Mouse (Mus musculus) kidney, embryonic 15.5 days (tissue): ENCODE results near the gene Cdc42ep1. TPM values are rescaled to one million over a fixed set of nuclear protein-coding genes. Genes with fewer than 3 reads are reported as not detected.
A peak's percentile ranks its signal among the peaks of the same experiment; 100 is the strongest.

ENCODE experiments used
- ATAC-seq: fragments of 200-750 bp; cut with Nextera tagmentation; replicated peaks from 2 replicates; pipeline ENCODE4 v1.8.0; 2017; ENCODE audit warnings: moderate TSS enrichment; ENCODE audit not compliant: low FRiP score
- H3K27ac ChIP-seq: fragments of 300-500 bp; sonication (generic); 2 replicates; pipeline ENCODE4 v1.5.1; 2015; ENCODE audit warnings: mild to moderate bottlenecking, inconsistent platforms
- H3K27me3 ChIP-seq: fragments of 300-500 bp; sonication (generic); 2 replicates; pipeline ENCODE4 v1.6.1; 2015; ENCODE audit warnings: inconsistent platforms
- H3K36me3 ChIP-seq: fragments of 300-500 bp; sonication (generic); 2 replicates; pipeline ENCODE4 v1.6.1; 2015; ENCODE audit warnings: inconsistent platforms
- H3K4me1 ChIP-seq: fragments of 300-500 bp; sonication (generic); 2 replicates; pipeline ENCODE4 v1.6.1; 2015; ENCODE audit warnings: inconsistent platforms
- H3K4me2 ChIP-seq: fragments of 300-500 bp; sonication (generic); 2 replicates; pipeline ENCODE4 v1.6.1; 2015; ENCODE audit warnings: moderate library complexity, mild to moderate bottlenecking, inconsistent platforms
- H3K4me3 ChIP-seq: fragments of 300-500 bp; sonication (generic); replicated peaks from 2 replicates; pipeline ENCODE4 v1.5.1; 2015; ENCODE audit warnings: mild to moderate bottlenecking, inconsistent platforms
- H3K9ac ChIP-seq: fragments of 300-500 bp; sonication (generic); 2 replicates; pipeline ENCODE4 v1.6.1; 2015; ENCODE audit warnings: mild to moderate bottlenecking, inconsistent platforms
- H3K9me3 ChIP-seq: fragments of 300-500 bp; sonication (generic); replicated peaks from 2 replicates; pipeline ENCODE4 v1.6.1; 2016; ENCODE audit warnings: inconsistent platforms
- WGBS: fragments of 180-500 bp; shearing (Covaris S2); methylation state at CpG from one replicate; pipeline ENCODE4 v1.1.7; 2015; ENCODE audit warnings: mixed read lengths; 5-methylcytosine and 5-hydroxymethylcytosine counted together
- polyA plus RNA-seq: library from polyadenylated mRNA; unstranded; fragments of >200 nt; fragmentation: Nextera tagmentation; extraction: Ambion mirVana; gene quantifications from 2 replicates; pipeline ENCODE4 v1.2.1, GENCODE M21; 2015

The Cdc42ep1 gene
- polyA plus RNA-seq, 1 experiment from 2014 or later: 51.1 TPM

DNA sequence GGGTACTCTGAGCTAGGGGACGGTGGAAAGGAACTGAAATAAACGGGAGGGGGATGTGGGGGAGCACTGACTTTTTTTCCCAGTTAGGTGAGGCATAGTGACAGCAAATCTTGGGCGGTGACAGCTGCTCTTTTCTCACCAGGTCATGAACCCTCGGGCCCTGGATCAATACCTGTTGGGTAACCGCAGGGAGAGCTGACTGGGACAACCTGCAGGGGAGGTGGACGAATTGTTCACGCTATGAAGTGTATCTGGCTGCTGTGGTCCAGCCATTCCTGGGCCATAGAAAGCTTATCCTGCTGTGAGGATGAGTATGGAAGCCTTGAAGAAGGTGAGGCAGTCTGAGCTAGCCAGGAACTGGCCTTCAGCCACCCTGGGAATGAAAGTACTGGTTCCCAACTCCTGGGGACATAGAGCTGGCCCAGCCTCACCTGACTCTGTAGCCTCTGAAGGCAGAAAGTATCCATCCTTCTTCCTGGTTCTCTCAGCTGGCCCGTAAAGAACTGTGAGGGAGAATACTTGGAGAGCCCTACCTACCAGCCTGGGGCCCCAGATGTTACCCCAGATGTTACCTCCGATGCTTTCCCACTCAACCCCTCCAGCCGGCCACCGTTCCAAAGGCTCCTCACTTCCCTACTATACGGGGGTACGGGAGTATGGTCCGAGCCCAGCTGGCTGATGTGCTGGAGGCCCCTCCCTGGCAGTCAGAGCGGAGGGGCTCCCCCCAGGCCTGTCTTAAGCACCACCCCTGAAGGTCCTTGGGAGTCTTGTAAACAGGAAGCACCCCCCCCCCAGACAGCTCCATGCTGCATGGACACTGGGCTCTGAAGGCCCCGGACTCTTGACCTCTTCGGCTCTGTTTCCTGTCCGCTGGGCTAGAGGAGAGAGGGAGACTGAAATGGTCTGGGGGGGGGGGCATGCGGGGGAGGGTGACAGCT is 10.4 kb upstream of the Cdc42ep1 start:
- Histone ChIP-seq H3K27me3 (peaks cover 15% of the 10 kb centered on the region), H3K4me3 (peak overlapping the region; percentile 15; the same call in 1 of the 2 replicates), H3K9me3 (no peaks in the 10 kb centered on the region), H3K27ac (peak overlapping the region; percentile 97), H3K36me3 (no peaks in the 10 kb centered on the region), H3K9ac (peak overlapping the region; percentile 36; the same call in 1 of the 2 replicates), H3K4me2 (peak overlapping the region; percentile 27), H3K4me1 (peaks cover 75% of the 10 kb centered on the region)
- peak; percentile 69 for ATAC-seq
- 34% methylated on average over 19 of the region's 19 CpGs for WGBS

GRCm38 (mm10) chr15:78832701-78833123 is 9.7 kb upstream of the Cdc42ep1 start:
- whole genome bisulfite sequencing: 12% methylated on average over 14 of the region's 14 CpGs
- H3K9ac ChIP-seq: peak overlapping the region; percentile 44

DNA sequence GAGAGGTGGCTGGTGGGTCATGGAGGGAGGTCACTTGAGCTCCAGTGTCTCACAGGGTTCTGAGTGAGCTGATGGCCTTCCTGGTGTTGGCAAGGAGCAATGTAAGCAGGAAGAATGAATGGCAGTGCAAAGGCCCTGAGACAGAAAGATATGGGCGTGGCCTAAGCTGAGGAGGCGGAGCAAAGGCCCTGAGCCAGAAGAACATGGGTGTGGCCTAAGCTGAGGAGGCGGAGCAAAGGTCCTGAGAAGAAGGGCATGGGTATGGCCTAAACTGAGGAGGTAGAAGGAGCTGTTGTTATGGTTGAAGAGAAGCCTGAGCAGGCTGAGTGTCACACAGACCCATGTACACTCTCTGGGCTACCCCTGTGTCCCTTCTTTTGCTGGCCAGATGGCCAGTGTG is 8.8 kb upstream of the Cdc42ep1 start:
- H3K9ac ChIP-seq: no peak overlapping the region
- H3K27me3 ChIP-seq: 0 out of 2 replicates have a peak, but pooled peaks cover 3% of the 10 kb centered on the region

More at GRCm38 (mm10) chr15:78832701-78833123, 9.7 kb upstream of the Cdc42ep1 start:
- peak; percentile 38 for ATAC-seq
- H3K4me2 ChIP-seq: peak overlapping the region; percentile 27
- peaks cover 71% of the 10 kb centered on the region for H3K4me1 ChIP-seq
- H3K9me3 ChIP-seq: no peaks in the 10 kb centered on the region
- peak overlapping the region; percentile 97 for H3K27ac ChIP-seq
- H3K27me3 ChIP-seq: peaks cover 8% of the 10 kb centered on the region
- H3K4me3 ChIP-seq: peak overlapping the region; percentile 11
- no peaks in the 10 kb centered on the region for H3K36me3 ChIP-seq

GRCm38 (mm10) chr15:78834233-78835005 is 8.0 kb upstream of the Cdc42ep1 start:
- Histone ChIP-seq H3K27ac (peak overlapping the region; percentile 97), H3K4me3 (no peak overlapping the region), H3K4me2 (peak overlapping the region; percentile 10; the same call in 1 of the 2 replicates), H3K4me1 (peaks cover 69% of the 10 kb centered on the region), H3K9ac (no peak overlapping the region), H3K9me3 (no peaks in the 10 kb centered on the region), H3K36me3 (no peaks in the 10 kb centered on the region), H3K27me3 (no peaks in the 10 kb centered on the region)
- WGBS: 15% methylated on average over 10 of the region's 10 CpGs
- ATAC-seq: peak; percentile 17; the same call in 1 of the 2 replicates

More for the DNA sequence above, 8.8 kb upstream of the Cdc42ep1 start:
- H3K27ac ChIP-seq: peak overlapping the region; percentile 97
- H3K4me3 ChIP-seq: no peak overlapping the region
- no peaks in the 10 kb centered on the region for H3K36me3 ChIP-seq
- no peaks in the 10 kb centered on the region for H3K9me3 ChIP-seq
- H3K4me2 ChIP-seq: no peak overlapping the region
- ATAC-seq: no peak
- peaks cover 65% of the 10 kb centered on the region for H3K4me1 ChIP-seq
- 77% methylated on average over 3 of the region's 3 CpGs for WGBS

GRCm38 (mm10) chr15:78835200-78836085 is 7.0 kb upstream of the Cdc42ep1 start:
- ATAC-seq: no peak; the same call in 1 of the 2 replicates
- WGBS: 16% methylated on average over 12 of the region's 12 CpGs
- peak overlapping the region; percentile 7; the same call in 1 of the 2 replicates for H3K9ac ChIP-seq
- no peak overlapping the region for H3K4me3 ChIP-seq
- no peaks in the 10 kb centered on the region for H3K27me3 ChIP-seq
- no peaks in the 10 kb centered on the region for H3K9me3 ChIP-seq
- no peaks in the 10 kb centered on the region for H3K36me3 ChIP-seq
- peaks cover 80% of the 10 kb centered on the region for H3K4me1 ChIP-seq
- H3K27ac ChIP-seq: peak overlapping the region; percentile 97
- H3K4me2 ChIP-seq: no peak overlapping the region

- ATAC-seq: no peak
- Histone ChIP-seq H3K4me3 (no peak overlapping the region), H3K27me3 (peaks cover 2% of the 10 kb centered on the region; the same call in 1 of the 2 replicates), H3K4me1 (peaks cover 81% of the 10 kb centered on the region), H3K4me2 (no peak overlapping the region), H3K9ac (no peak overlapping the region), H3K27ac (peak overlapping the region; percentile 97), H3K36me3 (no peaks in the 10 kb centered on the region), H3K9me3 (no peaks in the 10 kb centered on the region)
- 27% methylated on average over 8 of the region's 8 CpGs for WGBS
Observed at GRCm38 (mm10) chr15:78836086-78836621, 6.3 kb upstream of the Cdc42ep1 start.

DNA sequence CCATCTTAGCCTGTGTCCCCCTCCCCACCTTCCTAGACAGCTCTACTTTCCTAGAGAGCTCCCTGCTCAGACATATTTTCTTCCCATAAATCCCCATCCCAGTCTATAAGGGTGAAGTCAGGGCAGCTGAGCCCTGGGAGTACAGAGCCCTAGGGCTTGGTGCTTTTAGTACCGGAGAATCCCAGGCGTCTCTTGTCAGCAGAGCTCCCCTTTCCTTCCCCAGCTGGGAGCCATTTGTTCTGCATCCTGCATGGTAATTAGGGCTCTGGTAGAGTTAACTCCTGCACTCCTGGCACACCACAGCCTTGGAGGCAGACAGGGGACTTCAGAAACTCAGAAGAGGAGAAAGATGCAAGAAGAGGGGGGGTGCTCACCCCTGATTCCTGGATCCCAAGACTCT is 2.7 kb upstream of the Cdc42ep1 start:
- no peak for ATAC-seq
- WGBS: 4% methylated on average over 2 of the region's 2 CpGs
- peaks cover 25% of the 10 kb centered on the region for H3K27me3 ChIP-seq
- no peak overlapping the region for H3K9ac ChIP-seq
- peaks cover 78% of the 10 kb centered on the region for H3K4me1 ChIP-seq
- H3K4me3 ChIP-seq: no peak overlapping the region
- H3K9me3 ChIP-seq: no peaks in the 10 kb centered on the region
- no peaks in the 10 kb centered on the region for H3K36me3 ChIP-seq
- H3K4me2 ChIP-seq: 0 out of 2 replicates have a peak overlapping the region, but pooled peaks have one; percentile 4
- peak overlapping the region; percentile 94 for H3K27ac ChIP-seq

- peaks cover 78% of the 10 kb centered on the region for H3K4me1 ChIP-seq
- WGBS: 44% methylated on average over 3 of the region's 3 CpGs
- H3K36me3 ChIP-seq: no peaks in the 10 kb centered on the region
- no peak overlapping the region for H3K4me3 ChIP-seq
- no peaks in the 10 kb centered on the region for H3K9me3 ChIP-seq
- no peak overlapping the region for H3K4me2 ChIP-seq
- ATAC-seq: no peak
- peaks cover 25% of the 10 kb centered on the region for H3K27me3 ChIP-seq
- H3K27ac ChIP-seq: peak overlapping the region; percentile 94
- H3K9ac ChIP-seq: no peak overlapping the region
Observed at GRCm38 (mm10) chr15:78840241-78840640, 2.2 kb upstream of the Cdc42ep1 start.

DNA sequence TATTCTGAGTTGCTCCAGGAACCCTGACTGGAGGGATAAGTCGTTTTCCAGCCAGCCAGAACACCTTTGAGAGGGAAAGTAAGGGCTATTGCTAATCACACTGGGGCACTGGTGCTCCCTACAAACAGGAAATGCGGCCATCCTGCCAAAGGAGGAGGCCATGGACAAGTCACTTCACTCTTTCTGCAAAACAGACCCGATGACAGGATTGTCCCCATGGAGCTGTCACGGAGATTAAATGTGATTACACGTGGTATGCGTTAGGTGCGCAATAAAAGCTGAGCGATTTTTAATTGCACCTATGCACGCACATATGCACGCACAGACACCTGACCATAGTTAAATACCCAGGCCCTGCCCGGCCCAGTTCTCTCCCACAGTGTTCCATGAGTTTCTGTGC is 1.7 kb upstream of the Cdc42ep1 start:
- Histone ChIP-seq H3K9ac (no peak overlapping the region), H3K27ac (peak overlapping the region; percentile 94), H3K9me3 (no peaks in the 10 kb centered on the region), H3K4me3 (no peak overlapping the region), H3K4me2 (no peak overlapping the region), H3K36me3 (no peaks in the 10 kb centered on the region), H3K27me3 (peaks cover 25% of the 10 kb centered on the region), H3K4me1 (peaks cover 78% of the 10 kb centered on the region)
- no peak for ATAC-seq
- 57% methylated on average over 11 of the region's 11 CpGs for WGBS

DNA sequence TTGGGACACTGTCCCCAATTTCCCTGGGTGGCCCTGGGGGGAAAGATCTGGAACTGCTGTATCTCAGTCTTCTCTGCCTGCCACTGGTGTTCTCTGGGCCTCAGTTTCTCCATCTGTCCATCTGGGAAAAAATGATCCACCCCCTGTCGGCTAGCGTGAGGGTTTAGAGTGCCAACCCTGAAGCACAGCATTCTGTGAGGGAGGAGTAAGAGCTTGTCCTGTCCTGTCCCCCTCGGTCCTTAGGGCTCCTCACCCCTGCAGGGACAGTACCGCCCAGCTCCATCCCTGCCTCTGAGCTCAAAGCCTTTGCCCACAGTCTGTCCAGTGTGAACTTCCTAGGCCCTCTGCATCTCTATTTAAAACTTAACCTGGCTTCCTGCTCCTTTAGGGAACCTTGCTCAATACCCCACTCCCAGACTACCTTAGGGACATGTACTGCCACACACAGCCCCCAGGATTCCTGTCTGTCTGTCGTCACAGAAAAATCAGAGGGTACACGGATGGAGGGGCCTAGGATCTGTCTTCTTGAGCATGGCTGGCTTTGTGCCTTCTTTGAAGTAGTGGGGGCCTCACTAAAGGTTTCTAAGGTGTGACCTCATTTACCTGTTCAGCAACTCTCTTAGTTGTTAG is 1.1 kb upstream of the Cdc42ep1 start:
- H3K4me1 ChIP-seq: peaks cover 78% of the 10 kb centered on the region
- H3K9ac ChIP-seq: no peak overlapping the region
- H3K4me2 ChIP-seq: no peak overlapping the region
- peak overlapping the region; percentile 94; the same call in 1 of the 2 replicates for H3K27ac ChIP-seq
- H3K36me3 ChIP-seq: no peaks in the 10 kb centered on the region; the same call in 1 of the 2 replicates
- peaks cover 25% of the 10 kb centered on the region for H3K27me3 ChIP-seq
- H3K9me3 ChIP-seq: no peaks in the 10 kb centered on the region
- no peak overlapping the region for H3K4me3 ChIP-seq
- no peak for ATAC-seq
- 68% methylated on average over 6 of the region's 6 CpGs for WGBS
